Mouse (Mus musculus): ENCODE measurements around the gene Lrpprc. TPM values are rescaled to one million over a fixed set of nuclear protein-coding genes. Genes with fewer than 3 reads are reported as not detected.

Lrpprc gene
- polyA plus RNA-seq, 1 experiment from 2014 or later, result 61.7 TPM

- H3K9me3 ChIP-seq (replicated peaks), result no peaks in the 10 kb centered on the region
- H3K27me3 ChIP-seq, result no peaks in the 10 kb centered on the region
- no peak for ATAC-seq (replicated peaks; ENCODE audit: insufficient number of reproducible peaks, insufficient read depth, low FRiP score, low read depth)
- H3K9ac ChIP-seq, result no peak overlapping the region
- H3K4me1 ChIP-seq (replicated peaks), result 0 out of 2 replicates have a peak, but pooled peaks cover 5% of the 10 kb centered on the region
- 72% methylated on average over 4 of the region's 4 CpGs for WGBS
- peaks cover 27% of the 10 kb centered on the region for H3K36me3 ChIP-seq
- H3K4me2 ChIP-seq, result no peak overlapping the region
- no peak overlapping the region for H3K4me3 ChIP-seq
- H3K27ac ChIP-seq, result no peak overlapping the region
Measured at GRCm38 (mm10) chr17:84714930-84715329, 75.7 kb downstream of the Lrpprc start.

- H3K36me3 ChIP-seq, result peaks cover 33% of the 10 kb centered on the region
- 0 out of 2 replicates have a peak, but pooled peaks cover 5% of the 10 kb centered on the region for H3K4me1 ChIP-seq (replicated peaks)
- H3K4me2 ChIP-seq, result no peak overlapping the region
- 90% methylated on average over 18 of the region's 18 CpGs for WGBS
- ATAC-seq (replicated peaks; ENCODE audit: insufficient number of reproducible peaks, insufficient read depth, low FRiP score, low read depth), result no peak
- no peak overlapping the region for H3K9ac ChIP-seq
- H3K9me3 ChIP-seq (replicated peaks), result no peaks in the 10 kb centered on the region
- H3K27me3 ChIP-seq, result no peaks in the 10 kb centered on the region
- no peak overlapping the region for H3K4me3 ChIP-seq
- H3K27ac ChIP-seq, result no peak overlapping the region
Measured at GRCm38 (mm10) chr17:84713563-84714164, 76.9 kb downstream of the Lrpprc start.

GRCm38 (mm10) chr17:84709403-84709851, 81.2 kb downstream of the Lrpprc start:
- H3K27ac ChIP-seq, result no peak overlapping the region
- no peaks in the 10 kb centered on the region for H3K9me3 ChIP-seq (replicated peaks)
- peaks cover 40% of the 10 kb centered on the region for H3K36me3 ChIP-seq
- ATAC-seq (replicated peaks; ENCODE audit: insufficient number of reproducible peaks, insufficient read depth, low FRiP score, low read depth), result no peak
- H3K4me2 ChIP-seq, result no peak overlapping the region
- H3K4me3 ChIP-seq, result no peak overlapping the region
- no peaks in the 10 kb centered on the region for H3K4me1 ChIP-seq (replicated peaks)
- no peaks in the 10 kb centered on the region for H3K27me3 ChIP-seq
- H3K9ac ChIP-seq, result no peak overlapping the region
- WGBS, result 73% methylated on average over 17 of the region's 17 CpGs

GRCm38 (mm10) chr17:84708818-84709217, 81.8 kb downstream of the Lrpprc start:
- H3K27ac ChIP-seq, result no peak overlapping the region
- no peaks in the 10 kb centered on the region for H3K4me1 ChIP-seq (replicated peaks)
- WGBS, result 83% methylated on average over 7 of the region's 7 CpGs
- H3K9me3 ChIP-seq (replicated peaks), result no peaks in the 10 kb centered on the region
- no peak overlapping the region for H3K4me2 ChIP-seq
- H3K27me3 ChIP-seq, result no peaks in the 10 kb centered on the region
- no peak overlapping the region for H3K9ac ChIP-seq
- no peak overlapping the region for H3K4me3 ChIP-seq
- ATAC-seq (replicated peaks; ENCODE audit: insufficient number of reproducible peaks, insufficient read depth, low FRiP score, low read depth), result no peak
- H3K36me3 ChIP-seq, result peaks cover 40% of the 10 kb centered on the region

GRCm38 (mm10) chr17:84707407-84707806, 83.2 kb downstream of the Lrpprc start:
- no peaks in the 10 kb centered on the region for H3K27me3 ChIP-seq
- H3K4me3 ChIP-seq, result no peak overlapping the region
- H3K4me1 ChIP-seq (replicated peaks), result no peaks in the 10 kb centered on the region
- no peaks in the 10 kb centered on the region for H3K9me3 ChIP-seq (replicated peaks)
- no peak for ATAC-seq (replicated peaks; ENCODE audit: insufficient number of reproducible peaks, insufficient read depth, low FRiP score, low read depth)
- 65% methylated on average over 4 of the region's 4 CpGs for WGBS
- no peak overlapping the region for H3K9ac ChIP-seq
- H3K36me3 ChIP-seq, result peaks cover 36% of the 10 kb centered on the region
- H3K4me2 ChIP-seq, result no peak overlapping the region
- H3K27ac ChIP-seq, result no peak overlapping the region

- 27% methylated on average over 5 of the region's 5 CpGs for WGBS
- H3K4me1 ChIP-seq (replicated peaks), result no peaks in the 10 kb centered on the region
Measured at GRCm38 (mm10) chr17:84698727-84699126, 91.9 kb downstream of the Lrpprc start.

GRCm38 (mm10) chr17:84696537-84696936, 94.1 kb downstream of the Lrpprc start:
- Histone ChIP-seq H3K9ac (no peak overlapping the region), H3K36me3 (no peaks in the 10 kb centered on the region), H3K4me3 (no peak overlapping the region), H3K4me2 (no peak overlapping the region), H3K9me3 (replicated peaks) (no peaks in the 10 kb centered on the region), H3K27me3 (peaks cover 33% of the 10 kb centered on the region), H3K4me1 (replicated peaks) (0 out of 2 replicates have a peak, but pooled peaks cover 3% of the 10 kb centered on the region), H3K27ac (no peak overlapping the region)
- 67% methylated on average over 6 of the region's 6 CpGs for WGBS
- ATAC-seq (replicated peaks; ENCODE audit: insufficient number of reproducible peaks, insufficient read depth, low FRiP score, low read depth), result no peak

More at GRCm38 (mm10) chr17:84698727-84699126, 91.9 kb downstream of the Lrpprc start:
- no peak for ATAC-seq (replicated peaks; ENCODE audit: insufficient number of reproducible peaks, insufficient read depth, low FRiP score, low read depth)
- H3K9ac ChIP-seq, result no peak overlapping the region
- no peaks in the 10 kb centered on the region for H3K36me3 ChIP-seq
- H3K4me3 ChIP-seq, result no peak overlapping the region
- H3K4me2 ChIP-seq, result no peak overlapping the region
- H3K9me3 ChIP-seq (replicated peaks), result no peaks in the 10 kb centered on the region
- no peak overlapping the region for H3K27ac ChIP-seq
- peaks cover 24% of the 10 kb centered on the region for H3K27me3 ChIP-seq

- ATAC-seq (replicated peaks; ENCODE audit: insufficient number of reproducible peaks, insufficient read depth, low FRiP score, low read depth), result no peak
- Histone ChIP-seq H3K9ac (no peak overlapping the region), H3K4me2 (no peak overlapping the region), H3K4me1 (replicated peaks) (0 out of 2 replicates have a peak, but pooled peaks cover 3% of the 10 kb centered on the region), H3K27me3 (peaks cover 42% of the 10 kb centered on the region), H3K27ac (no peak overlapping the region), H3K4me3 (no peak overlapping the region), H3K36me3 (no peaks in the 10 kb centered on the region), H3K9me3 (replicated peaks) (no peaks in the 10 kb centered on the region)
- 75% methylated on average over 2 of the region's 2 CpGs for WGBS
Measured at GRCm38 (mm10) chr17:84693741-84694140, 96.8 kb downstream of the Lrpprc start.

GRCm38 (mm10) chr17:84690111-84690510, 100.5 kb downstream of the Lrpprc start:
- H3K9me3 ChIP-seq (replicated peaks), result no peaks in the 10 kb centered on the region
- no peak overlapping the region for H3K9ac ChIP-seq
- no peaks in the 10 kb centered on the region for H3K36me3 ChIP-seq
- 71% methylated on average over 5 of the region's 5 CpGs for WGBS
- H3K4me2 ChIP-seq, result no peak overlapping the region
- H3K27me3 ChIP-seq, result peaks cover 20% of the 10 kb centered on the region
- H3K27ac ChIP-seq, result no peak overlapping the region
- 0 out of 2 replicates have a peak, but pooled peaks cover 3% of the 10 kb centered on the region for H3K4me1 ChIP-seq (replicated peaks)
- no peak for ATAC-seq (replicated peaks; ENCODE audit: insufficient number of reproducible peaks, insufficient read depth, low FRiP score, low read depth)
- no peak overlapping the region for H3K4me3 ChIP-seq

- WGBS, result 76% methylated on average over 5 of the region's 5 CpGs
Measured at GRCm38 (mm10) chr17:84689316-84689715, 101.3 kb downstream of the Lrpprc start.

GRCm38 (mm10) chr17:84688834-84689233, 101.8 kb downstream of the Lrpprc start:
- Histone ChIP-seq H3K4me2 (no peak overlapping the region), H3K9me3 (replicated peaks) (no peaks in the 10 kb centered on the region), H3K9ac (no peak overlapping the region), H3K4me1 (replicated peaks) (0 out of 2 replicates have a peak, but pooled peaks cover 3% of the 10 kb centered on the region), H3K4me3 (no peak overlapping the region), H3K36me3 (no peaks in the 10 kb centered on the region), H3K27ac (no peak overlapping the region), H3K27me3 (peaks cover 18% of the 10 kb centered on the region)
- ATAC-seq (replicated peaks; ENCODE audit: insufficient number of reproducible peaks, insufficient read depth, low FRiP score, low read depth), result no peak
- WGBS, result 78% methylated on average over 11 of the region's 11 CpGs

More at GRCm38 (mm10) chr17:84689316-84689715, 101.3 kb downstream of the Lrpprc start:
- Histone ChIP-seq H3K4me3 (no peak overlapping the region), H3K4me2 (no peak overlapping the region), H3K27ac (no peak overlapping the region), H3K9me3 (replicated peaks) (no peaks in the 10 kb centered on the region), H3K9ac (no peak overlapping the region), H3K27me3 (peaks cover 20% of the 10 kb centered on the region), H3K4me1 (replicated peaks) (0 out of 2 replicates have a peak, but pooled peaks cover 3% of the 10 kb centered on the region), H3K36me3 (no peaks in the 10 kb centered on the region)
- ATAC-seq (replicated peaks; ENCODE audit: insufficient number of reproducible peaks, insufficient read depth, low FRiP score, low read depth), result no peak

- Histone ChIP-seq H3K27ac (no peak overlapping the region), H3K4me1 (replicated peaks) (0 out of 2 replicates have a peak, but pooled peaks cover 3% of the 10 kb centered on the region), H3K4me2 (no peak overlapping the region), H3K4me3 (no peak overlapping the region), H3K27me3 (peaks cover 13% of the 10 kb centered on the region), H3K9ac (no peak overlapping the region), H3K9me3 (replicated peaks) (no peaks in the 10 kb centered on the region), H3K36me3 (no peaks in the 10 kb centered on the region)
- ATAC-seq (replicated peaks; ENCODE audit: insufficient number of reproducible peaks, insufficient read depth, low FRiP score, low read depth), result no peak
- WGBS, result 77% methylated on average over 5 of the region's 5 CpGs
Measured at GRCm38 (mm10) chr17:84687994-84688393, 102.6 kb downstream of the Lrpprc start.
